ENCODE assay signal across 9 mouse cellular contexts in the genomic region with DNA sequence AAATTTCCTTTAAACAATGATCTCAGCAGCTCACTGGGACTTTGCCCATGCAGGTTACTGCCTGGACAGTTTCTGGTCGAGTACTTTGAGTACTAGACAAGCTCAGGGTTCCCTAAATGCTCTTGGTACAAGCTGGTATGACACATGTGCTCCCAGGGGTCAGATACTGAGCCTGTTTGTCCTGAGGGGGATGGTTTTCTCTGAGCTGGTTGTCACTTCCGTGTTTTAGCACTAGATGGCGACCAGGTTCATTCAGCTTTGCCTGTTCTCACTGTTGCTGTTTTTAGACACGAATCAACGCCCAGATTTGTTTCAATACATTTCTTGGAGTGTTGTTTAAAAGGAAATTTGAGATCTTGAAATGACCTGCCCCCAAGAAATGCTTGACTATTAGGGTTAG. TPM values are rescaled to one million over a fixed set of nuclear protein-coding genes. Genes with fewer than 3 reads are reported as not detected.
DNase-seq lines count a peak whose midpoint lies in the region; ATAC-seq and TF ChIP-seq lines count a peak whose summit lies in the region.
"Had no signal": no experiment of that assay in that cellular context is flagged by ENCODE, and none has a peak within 500 bp of the region (broad histone marks: within the 10 kb centered on the region; RNA-seq: fewer than 3 reads in every experiment).

No protein-coding gene starts in this region.

- H3K4me3 ChIP-seq in heart, adult 2 months, result no peak overlapping the region
- no peak overlapping the region for H3K4me3 ChIP-seq in heart, embryonic 12.5 days
- no peak overlapping the region for H3K4me3 ChIP-seq in CH12.LX (replicated peaks in 1 of 3; ENCODE audit: low read depth in 2 of 3, low read length in 2 of 3, poor library complexity in 1 of 3)
- H3K4me3 ChIP-seq in gastrocnemius, adult 2 months, result no peak overlapping the region
- H3K4me3 ChIP-seq in layer of hippocampus, adult 2 months, result no peak overlapping the region
- H3K4me3 ChIP-seq: embryonic facial prominence, embryonic 12.5 days had no signal

- TF ChIP-seq POLR2A in heart, adult 2 months (IDR thresholded peaks at IDR 0.05; ENCODE audit: insufficient read depth, low read depth, low read length), result no peak
- peak; percentile 39; the same call in 1 of the 2 replicates for TF ChIP-seq POLR2A in CH12.LX (IDR thresholded peaks at IDR 0.05; ENCODE audit: low read depth, low read length)

- no peaks in the 10 kb centered on the region for H3K9me3 ChIP-seq in heart, embryonic 12.5 days (replicated peaks)
- H3K9me3 ChIP-seq in CH12.LX (replicated peaks; ENCODE audit: low read length), result no peaks in the 10 kb centered on the region
- H3K9me3 ChIP-seq: embryonic facial prominence, embryonic 12.5 days had no signal

- under 1% methylated on average over 5 of the region's 5 CpGs for WGBS in heart, adult 2 months
- WGBS in heart, embryonic 12.5 days, result 6% methylated on average over 5 of the region's 5 CpGs

- TF ChIP-seq CTCF in heart, adult 2 months (IDR thresholded peaks at IDR 0.05), result peak; percentile 80
- TF ChIP-seq CTCF in CH12.LX (conservative IDR thresholded peaks at IDR 0.05 in 1 of 2, IDR thresholded peaks at IDR 0.05 in 1 of 2; ENCODE audit: low read depth in 2 of 2, low read length in 2 of 2), result peak; percentile 59 to 78
- peak; percentile 70 for TF ChIP-seq CTCF in gastrocnemius, adult 2 months (IDR thresholded peaks at IDR 0.05)
- TF ChIP-seq CTCF in layer of hippocampus, adult 2 months (conservative IDR thresholded peaks at IDR 0.05), result peak; percentile 89

- no peaks in the 10 kb centered on the region for H3K27me3 ChIP-seq in heart, adult 2 months (ENCODE audit: control insufficient read depth, insufficient read depth, low read length)
- H3K27me3 ChIP-seq in heart, embryonic 12.5 days (replicated peaks), result no peaks in the 10 kb centered on the region
- H3K27me3 ChIP-seq in CH12.LX (replicated peaks), result no peaks in the 10 kb centered on the region
- H3K27me3 ChIP-seq: embryonic facial prominence, embryonic 12.5 days had no signal

- H3K4me1 ChIP-seq in heart, adult 2 months (ENCODE audit: control insufficient read depth, insufficient read depth, low read length), result peaks cover 3% of the 10 kb centered on the region
- peaks cover 4% of the 10 kb centered on the region for H3K4me1 ChIP-seq in heart, embryonic 12.5 days (replicated peaks)
- H3K4me1 ChIP-seq in CH12.LX (ENCODE audit: control insufficient read depth in 1 of 2, insufficient read depth in 2 of 2), result peaks cover 16 to 62% of the 10 kb centered on the region in 2 experiments

- dilution Hi-C loops in CH12.LX (cut with MboI; ENCODE audit: extremely low pct_ligation_motif_present, extremely low pct_unique_long_range_greater_than_20kb, low sequenced_read_pairs), result no loop called here

- no peak overlapping the region for H3K9ac ChIP-seq in heart, adult 2 months (ENCODE audit: low read depth, low read length)
- no peak overlapping the region for H3K9ac ChIP-seq in heart, embryonic 12.5 days
- peak overlapping the region; percentile 45; the same call in 1 of the 2 replicates for H3K9ac ChIP-seq in CH12.LX (ENCODE audit: insufficient read depth, low read depth)
- H3K9ac ChIP-seq: embryonic facial prominence, embryonic 12.5 days had no signal

- H3K27ac ChIP-seq in heart, adult 2 months, result no peak overlapping the region
- no peak overlapping the region for H3K27ac ChIP-seq in heart, embryonic 12.5 days (ENCODE audit: poor library complexity, severe bottlenecking)
- peak overlapping the region; percentile 30; the same call in 1 of the 2 replicates for H3K27ac ChIP-seq in CH12.LX (ENCODE audit: insufficient read depth, low read depth)
- 0 out of 2 replicates have a peak overlapping the region, but pooled peaks have one; percentile 16 for H3K27ac ChIP-seq in gastrocnemius, adult 2 months
- H3K27ac ChIP-seq in layer of hippocampus, adult 2 months, result peak overlapping the region; percentile 37; the same call in 1 of the 2 replicates
- H3K27ac ChIP-seq: embryonic facial prominence, embryonic 12.5 days had no signal

- peak; percentile 28 to 45 for DNase-seq in heart, adult 2 months
- DNase-seq in CH12.LX (ENCODE audit: extremely low read depth), result peak; percentile 89
- DNase-seq in brain, embryonic 18.5 days (ENCODE audit: low read depth, low spot score), result peak; percentile 20
- DNase-seq in gastrocnemius, adult 2 months, result peak; percentile 36
- DNase-seq in layer of hippocampus, adult 2 months (ENCODE audit: low spot score in 2 of 2), result peak; percentile 52 to 64
- DNase-seq in spleen, postnatal 4 days (ENCODE audit: low spot score in 2 of 2), result peak; percentile 49 to 66

- no peak overlapping the region for H3K4me2 ChIP-seq in heart, embryonic 12.5 days
- peak overlapping the region; percentile 59 for H3K4me2 ChIP-seq in CH12.LX (ENCODE audit: insufficient read depth, low read depth, poor library complexity, severe bottlenecking)
- H3K4me2 ChIP-seq: embryonic facial prominence, embryonic 12.5 days had no signal

- intact Hi-C loops in heart, adult 2 months (cut with DNase I), result loop anchor here (5.0 kb wide), 3 partner anchors 618 to 703 kb away; partner anchors contain the start of genes Caprin2 and Ipo8
- intact Hi-C loops in gastrocnemius, adult 2 months (cut with DNase I), result loop anchor here (10.0 kb wide), 2 partner anchors 700 to 970 kb away; partner anchors contain the start of gene Amn1

- H3K36me3 ChIP-seq in heart, adult 2 months (ENCODE audit: control insufficient read depth, insufficient read depth, low read length), result peaks cover 2% of the 10 kb centered on the region; the same call in 1 of the 2 replicates
- H3K36me3 ChIP-seq in heart, embryonic 12.5 days, result no peaks in the 10 kb centered on the region
- H3K36me3 ChIP-seq in CH12.LX (replicated peaks in 1 of 2; ENCODE audit: control insufficient read depth in 1 of 2, insufficient read depth in 1 of 2, low read length in 1 of 2), result peaks cover 0 to 10% of the 10 kb centered on the region in 2 experiments
- H3K36me3 ChIP-seq: embryonic facial prominence, embryonic 12.5 days had no signal

- peak; percentile 69 for TF ChIP-seq RAD21 in CH12.LX (IDR thresholded peaks at IDR 0.05; ENCODE audit: low read depth, low read length)

- ATAC-seq in heart, embryonic 12.5 days (ENCODE audit: insufficient number of reproducible peaks, low FRiP score), result no peak
- peak; percentile 50 for ATAC-seq in megakaryocyte, adult 5-6 weeks (ENCODE audit: poor library complexity, severe bottlenecking)

- TF ChIP-seq EP300 in heart, adult 2 months (IDR thresholded peaks at IDR 0.05; ENCODE audit: insufficient read depth, low read depth, low read length), result 0 out of 2 replicates have a peak, but pooled peaks have one; percentile 10
- TF ChIP-seq EP300 in CH12.LX (IDR thresholded peaks at IDR 0.05; ENCODE audit: low read length), result peak; percentile 36; the same call in 1 of the 2 replicates

- in situ Hi-C loops in CH12.LX (cut with MboI; ENCODE audit: low pct_ligation_motif_present, low pct_unique_long_range_greater_than_20kb, low sequenced_read_pairs), result loop anchor here (10.0 kb wide), 1 partner anchor 700 kb away; no protein-coding TSS in a partner anchor

- peaks cover 2% of the 10 kb centered on the region; the same call in 1 of the 2 replicates for H3K79me2 ChIP-seq in heart, adult 2 months (replicated peaks; ENCODE audit: control insufficient read depth, insufficient read depth, low read length)
- H3K79me2 ChIP-seq in CH12.LX (replicated peaks; ENCODE audit: control insufficient read depth, extremely low read depth, insufficient read depth, poor library complexity, severe bottlenecking), result peaks cover 33% of the 10 kb centered on the region

TF ChIP-seq in CH12.LX, 34 proteins besides CTCF, POLR2A, EP300 and RAD21 (continues in another document):
- peak; percentile 71 for TF ChIP-seq CHD2 (IDR thresholded peaks at IDR 0.05; ENCODE audit: low read length)
- TF ChIP-seq USF2 (conservative IDR thresholded peaks at IDR 0.05; ENCODE audit: low read depth, low read length), result no peak
- TF ChIP-seq MAZ (IDR thresholded peaks at IDR 0.05; ENCODE audit: low read depth, low read length), result no peak
- TF ChIP-seq MAFK (IDR thresholded peaks at IDR 0.05; ENCODE audit: insufficient replicate concordance, low read length), result no peak
- no peak for TF ChIP-seq POLR2AphosphoS2 (IDR thresholded peaks at IDR 0.05; ENCODE audit: low read depth, low read length)
- no peak for TF ChIP-seq ZC3H11A (IDR thresholded peaks at IDR 0.05; ENCODE audit: low read depth, low read length)
- TF ChIP-seq USF1 (IDR thresholded peaks at IDR 0.05; ENCODE audit: low read depth, low read length), result no peak
- TF ChIP-seq ZNF384 (IDR thresholded peaks at IDR 0.05; ENCODE audit: low read depth, low read length), result no peak
- TF ChIP-seq MAX (IDR thresholded peaks at IDR 0.05; ENCODE audit: low read length), result peak; percentile 92
- TF ChIP-seq CHD1 (IDR thresholded peaks at IDR 0.05; ENCODE audit: low read depth, low read length), result no peak
- TF ChIP-seq KAT2A (IDR thresholded peaks at IDR 0.05; ENCODE audit: insufficient replicate concordance, low read length), result no peak
- TF ChIP-seq E2F4 (IDR thresholded peaks at IDR 0.05; ENCODE audit: insufficient replicate concordance, low read depth, low read length), result no peak
- no peak for TF ChIP-seq GABPA (IDR thresholded peaks at IDR 0.05; ENCODE audit: insufficient replicate concordance, low read depth, low read length)
- 0 out of 2 replicates have a peak, but pooled peaks have one; percentile 41 for TF ChIP-seq IRF4 (IDR thresholded peaks at IDR 0.05; ENCODE audit: low read depth, low read length)
- TF ChIP-seq UBTF (IDR thresholded peaks at IDR 0.05; ENCODE audit: low read depth, low read length), result no peak
- TF ChIP-seq MEF2A (IDR thresholded peaks at IDR 0.05; ENCODE audit: borderline replicate concordance, low read depth, low read length), result peak; percentile 94
- TF ChIP-seq RCOR1 (conservative IDR thresholded peaks at IDR 0.05; ENCODE audit: low read depth, low read length), result 0 out of 2 replicates have a peak, but pooled peaks have one; percentile 27
- TF ChIP-seq BHLHE40 (IDR thresholded peaks at IDR 0.05; ENCODE audit: low read depth, low read length), result peak; percentile 27; the same call in 1 of the 2 replicates
- peak; percentile 85 for TF ChIP-seq ELF1 (IDR thresholded peaks at IDR 0.05; ENCODE audit: low read depth, low read length)
- peak; percentile 64 for TF ChIP-seq SMC3 (IDR thresholded peaks at IDR 0.05; ENCODE audit: low read depth, low read length)

RNA-seq across cellular contexts. Expression of gene Ergic2, which starts 2.6 kb away (rescaled TPM):
- 10 to 100 TPM; 60.0 to 61.0 TPM for total RNA-seq in heart, adult 2 months (2021)
- 31.4 and 63.3 TPM in 2 replicates for polyA plus RNA-seq in heart, adult 2 months (2012; rRNA removed)
- 181 and 183 TPM in 2 replicates for polyA plus RNA-seq in heart, embryonic 12.5 days (2016; fragmentation: Nextera tagmentation; extraction: Ambion mirVana)
- total RNA-seq in CH12.LX (2012; rRNA removed) (91.5 and 109 TPM in 2 replicates), CH12.LX (2014; rRNA removed) (227 and 269 TPM in 2 replicates)
- polyA plus RNA-seq in CH12.LX (2012; ENCODE audit: insufficient read length, low read depth), result 80.7 and 89.0 TPM in 2 replicates
- 10 to 100 TPM; 68.6 to 72.2 TPM for total RNA-seq in gastrocnemius, adult 2 months (2021)
- total RNA-seq in layer of hippocampus, adult 2 months (2021), result 10 to 100 TPM; 60.4 to 64.6 TPM
- total RNA-seq in megakaryocyte, adult 5-6 weeks (2015), result 81.0 and 93.1 TPM in 2 replicates
- total RNA-seq in megakaryocyte, adult 5-6 weeks (2017), result 108 and 134 TPM in 2 replicates

Comparison
In these comparisons a context has a peak if more than half of its experiments do, and no peak if none do; other contexts are left out.
1. DNase-seq: peak in every context shown above with its lines; median percentile 89 in CH12.LX; 58 in layer of hippocampus, adult 2 months; 58 in spleen, postnatal 4 days; 36 in heart, adult 2 months; 36 in gastrocnemius, adult 2 months; 20 in brain, embryonic 18.5 days.
2. H3K27ac ChIP-seq: peak in CH12.LX (single experiment), gastrocnemius, adult 2 months (single experiment) and layer of hippocampus, adult 2 months (single experiment); none in heart, adult 2 months (single experiment) and heart, embryonic 12.5 days (single experiment).
3. Peak in every context shown above with its lines, with median percentiles within 50 percentile points of each other: CTCF ChIP-seq.